Mouse (Mus musculus) embryonic fibroblast, embryonic 13.5 days (primary cell): ENCODE measurements around the gene Telo2.

ENCODE experiments used
- CTCF ChIP-seq: IDR thresholded peaks from 2 replicates; pipeline ENCODE4 v1.5.1; 2011; ENCODE audit warnings: mild to moderate bottlenecking, control low read depth, low read length, moderate library complexity, borderline replicate concordance; ENCODE audit not compliant: insufficient read depth
- POLR2A ChIP-seq: IDR thresholded peaks from 2 replicates; pipeline ENCODE4 v1.6.1; 2011; ENCODE audit warnings: low read depth, mild to moderate bottlenecking, control low read depth, low read length, moderate library complexity

DNA sequence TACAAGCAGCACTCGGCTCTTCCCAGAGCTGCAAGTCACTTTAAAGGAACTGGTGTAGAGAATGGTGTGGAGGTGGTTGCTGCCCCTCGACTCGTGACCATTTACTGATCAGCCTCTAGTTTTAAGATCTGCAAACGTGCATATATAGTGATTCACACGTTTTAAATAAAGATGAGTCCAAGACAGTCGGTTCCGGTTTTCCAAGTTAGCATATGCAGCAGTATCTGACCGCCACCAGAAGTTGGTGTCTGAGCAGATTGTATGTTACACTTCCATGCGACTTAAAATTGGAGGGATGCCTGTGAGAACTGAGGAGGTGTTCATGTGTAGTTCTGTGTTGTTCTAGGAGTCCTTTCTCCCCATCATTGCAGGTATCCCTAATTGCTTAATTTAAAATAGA, 62.5 kb downstream of the Telo2 start:
- TF ChIP-seq CTCF: no peak
- TF ChIP-seq POLR2A: no peak
